Mouse (Mus musculus) stomach, embryonic 15.5 days (tissue): ENCODE measurements at regions not wholly inside any gene's neighbourhood (a gene's known extent, or its start where the extent isn't known, plus 50 kb on each side); places are given as distances from the start of the nearest gene placed in this dataset.

Experiments used
- ATAC-seq: fragments of 200-750 bp; cut with Nextera tagmentation; 2 replicates; pipeline ENCODE4 v1.8.0; 2017; ENCODE audit warnings: low read depth, moderate number of reproducible peaks, moderate TSS enrichment; ENCODE audit not compliant: insufficient read depth, low FRiP score
- H3K27ac ChIP-seq: fragments of 300-500 bp; sonication (generic); 2 replicates; pipeline ENCODE4 v1.5.1; 2015; ENCODE audit warnings: mild to moderate bottlenecking, inconsistent platforms
- H3K27me3 ChIP-seq: fragments of 300-500 bp; sonication (generic); replicated peaks from 2 replicates; pipeline ENCODE4 v1.6.1; 2015; ENCODE audit warnings: inconsistent platforms
- H3K36me3 ChIP-seq: fragments of 300-500 bp; sonication (generic); 2 replicates; pipeline ENCODE4 v1.6.1; 2015; ENCODE audit warnings: inconsistent platforms
- H3K4me1 ChIP-seq: fragments of 300-500 bp; sonication (generic); 2 replicates; pipeline ENCODE4 v1.6.1; 2015; ENCODE audit warnings: inconsistent platforms
- H3K4me2 ChIP-seq: fragments of 300-500 bp; sonication (generic); 2 replicates; pipeline ENCODE4 v1.6.1; 2015; ENCODE audit warnings: mild to moderate bottlenecking, inconsistent platforms
- H3K4me3 ChIP-seq: fragments of 300-500 bp; sonication (generic); replicated peaks from 2 replicates; pipeline ENCODE4 v1.5.1; 2015; ENCODE audit warnings: inconsistent platforms
- H3K9ac ChIP-seq: fragments of 300-500 bp; sonication (generic); 2 replicates; pipeline ENCODE4 v1.6.1; 2015; ENCODE audit warnings: inconsistent platforms
- H3K9me3 ChIP-seq: fragments of 300-500 bp; sonication (generic); 2 replicates; pipeline ENCODE4 v1.6.1; 2016; ENCODE audit warnings: inconsistent platforms
- WGBS: fragments of 180-500 bp; shearing (Covaris S2); methylation state at CpG from one replicate; pipeline ENCODE4 v1.1.7; 2015; 5-methylcytosine and 5-hydroxymethylcytosine counted together

GRCm38 (mm10) chr16:12770482-12770881 lies 339.0 kb upstream of the Ercc4 start:
- WGBS: 82% methylated on average over 5 of the region's 5 CpGs
- no peak overlapping the region for H3K4me2 ChIP-seq
- H3K9ac ChIP-seq: no peak overlapping the region
- no peaks in the 10 kb centered on the region for H3K36me3 ChIP-seq
- H3K4me3 ChIP-seq: no peak overlapping the region
- H3K27ac ChIP-seq: no peak overlapping the region
- H3K27me3 ChIP-seq: no peaks in the 10 kb centered on the region
- H3K4me1 ChIP-seq: no peaks in the 10 kb centered on the region
- no peak for ATAC-seq
- no peaks in the 10 kb centered on the region for H3K9me3 ChIP-seq

- WGBS: 82% methylated on average over 5 of the region's 5 CpGs
These were observed 336.9 kb upstream of the Ercc4 start for GRCm38 (mm10) chr16:12772535-12772934.

GRCm38 (mm10) chr16:12775876-12776275 lies 333.6 kb upstream of the Ercc4 start:
- H3K4me3 ChIP-seq: no peak overlapping the region
- no peaks in the 10 kb centered on the region for H3K36me3 ChIP-seq
- H3K4me1 ChIP-seq: no peaks in the 10 kb centered on the region
- H3K9ac ChIP-seq: no peak overlapping the region
- 67% methylated on average over 2 of the region's 2 CpGs for WGBS
- no peak overlapping the region for H3K27ac ChIP-seq
- H3K4me2 ChIP-seq: no peak overlapping the region
- H3K9me3 ChIP-seq: no peaks in the 10 kb centered on the region
- ATAC-seq: no peak
- H3K27me3 ChIP-seq: no peaks in the 10 kb centered on the region

More at GRCm38 (mm10) chr16:12772535-12772934, 336.9 kb upstream of the Ercc4 start:
- H3K36me3 ChIP-seq: no peaks in the 10 kb centered on the region
- no peak overlapping the region for H3K4me3 ChIP-seq
- H3K4me2 ChIP-seq: no peak overlapping the region
- no peaks in the 10 kb centered on the region for H3K9me3 ChIP-seq
- ATAC-seq: no peak
- no peak overlapping the region for H3K9ac ChIP-seq
- H3K27me3 ChIP-seq: no peaks in the 10 kb centered on the region
- no peaks in the 10 kb centered on the region for H3K4me1 ChIP-seq
- no peak overlapping the region for H3K27ac ChIP-seq

GRCm38 (mm10) chr16:12779079-12779478 lies 330.4 kb upstream of the Ercc4 start:
- Histone ChIP-seq H3K4me1 (no peaks in the 10 kb centered on the region), H3K27ac (no peak overlapping the region), H3K4me2 (no peak overlapping the region), H3K36me3 (no peaks in the 10 kb centered on the region), H3K27me3 (no peaks in the 10 kb centered on the region), H3K4me3 (no peak overlapping the region), H3K9ac (no peak overlapping the region), H3K9me3 (no peaks in the 10 kb centered on the region)
- ATAC-seq: no peak
- WGBS: 72% methylated on average over 3 of the region's 3 CpGs

GRCm38 (mm10) chr16:12780635-12781034 lies 328.8 kb upstream of the Ercc4 start:
- Histone ChIP-seq H3K27ac (no peak overlapping the region), H3K4me2 (no peak overlapping the region), H3K36me3 (no peaks in the 10 kb centered on the region), H3K9ac (no peak overlapping the region), H3K9me3 (no peaks in the 10 kb centered on the region), H3K4me3 (no peak overlapping the region), H3K4me1 (no peaks in the 10 kb centered on the region), H3K27me3 (no peaks in the 10 kb centered on the region)
- WGBS: 76% methylated on average over 3 of the region's 3 CpGs
- no peak for ATAC-seq

GRCm38 (mm10) chr16:12785828-12786227 lies 323.7 kb upstream of the Ercc4 start:
- H3K36me3 ChIP-seq: no peaks in the 10 kb centered on the region
- no peak for ATAC-seq
- H3K4me3 ChIP-seq: no peak overlapping the region
- no peak overlapping the region for H3K4me2 ChIP-seq
- H3K27ac ChIP-seq: no peak overlapping the region
- H3K4me1 ChIP-seq: no peaks in the 10 kb centered on the region
- no peaks in the 10 kb centered on the region for H3K27me3 ChIP-seq
- H3K9me3 ChIP-seq: no peaks in the 10 kb centered on the region
- 44% methylated on average over 1 of the region's 1 CpGs for WGBS
- H3K9ac ChIP-seq: no peak overlapping the region

- H3K9ac ChIP-seq: no peak overlapping the region
- ATAC-seq: no peak
- no peaks in the 10 kb centered on the region for H3K4me1 ChIP-seq
- no peak overlapping the region for H3K27ac ChIP-seq
- H3K4me3 ChIP-seq: no peak overlapping the region
- H3K4me2 ChIP-seq: no peak overlapping the region
- no peaks in the 10 kb centered on the region for H3K36me3 ChIP-seq
- 75% methylated on average over 2 of the region's 2 CpGs for WGBS
- H3K9me3 ChIP-seq: no peaks in the 10 kb centered on the region
- H3K27me3 ChIP-seq: no peaks in the 10 kb centered on the region
These were observed 311.0 kb upstream of the Ercc4 start for GRCm38 (mm10) chr16:12798523-12798922.

GRCm38 (mm10) chr16:12800181-12800580 lies 309.3 kb upstream of the Ercc4 start:
- Histone ChIP-seq H3K4me2 (no peak overlapping the region), H3K9ac (no peak overlapping the region), H3K4me3 (no peak overlapping the region), H3K27me3 (no peaks in the 10 kb centered on the region), H3K36me3 (no peaks in the 10 kb centered on the region), H3K9me3 (no peaks in the 10 kb centered on the region), H3K4me1 (no peaks in the 10 kb centered on the region), H3K27ac (no peak overlapping the region)
- no peak for ATAC-seq
- WGBS: 72% methylated on average over 1 of the region's 1 CpGs

- no peak for ATAC-seq
- no peak overlapping the region for H3K9ac ChIP-seq
- no peaks in the 10 kb centered on the region for H3K36me3 ChIP-seq
- no peak overlapping the region for H3K4me3 ChIP-seq
- H3K4me2 ChIP-seq: no peak overlapping the region
- 50% methylated on average over 1 of the region's 1 CpGs for WGBS
- no peaks in the 10 kb centered on the region for H3K9me3 ChIP-seq
- H3K4me1 ChIP-seq: no peaks in the 10 kb centered on the region
- H3K27ac ChIP-seq: no peak overlapping the region
- H3K27me3 ChIP-seq: no peaks in the 10 kb centered on the region
These were observed 306.8 kb upstream of the Ercc4 start for GRCm38 (mm10) chr16:12802651-12803050.

- Histone ChIP-seq H3K27me3 (no peaks in the 10 kb centered on the region), H3K9ac (no peak overlapping the region), H3K36me3 (no peaks in the 10 kb centered on the region), H3K9me3 (no peaks in the 10 kb centered on the region), H3K4me3 (no peak overlapping the region), H3K27ac (no peak overlapping the region), H3K4me2 (no peak overlapping the region), H3K4me1 (no peaks in the 10 kb centered on the region)
- no peak for ATAC-seq
- 54% methylated on average over 8 of the region's 8 CpGs for WGBS
These were observed 302.1 kb upstream of the Ercc4 start for GRCm38 (mm10) chr16:12807351-12807871.

GRCm38 (mm10) chr16:12811088-12811487 lies 298.4 kb upstream of the Ercc4 start:
- Histone ChIP-seq H3K36me3 (no peaks in the 10 kb centered on the region), H3K4me1 (no peaks in the 10 kb centered on the region), H3K4me2 (no peak overlapping the region), H3K9me3 (no peaks in the 10 kb centered on the region), H3K9ac (no peak overlapping the region), H3K27me3 (no peaks in the 10 kb centered on the region), H3K27ac (no peak overlapping the region), H3K4me3 (no peak overlapping the region)
- 68% methylated on average over 2 of the region's 2 CpGs for WGBS
- ATAC-seq: no peak

GRCm38 (mm10) chr16:12824646-12825045 lies 284.8 kb upstream of the Ercc4 start:
- no peak for ATAC-seq
- Histone ChIP-seq H3K4me3 (no peak overlapping the region), H3K4me1 (no peaks in the 10 kb centered on the region), H3K36me3 (no peaks in the 10 kb centered on the region), H3K9me3 (no peaks in the 10 kb centered on the region), H3K27ac (no peak overlapping the region), H3K9ac (no peak overlapping the region), H3K4me2 (no peak overlapping the region), H3K27me3 (no peaks in the 10 kb centered on the region)
- 81% methylated on average over 6 of the region's 6 CpGs for WGBS

- Histone ChIP-seq H3K27me3 (no peaks in the 10 kb centered on the region), H3K9ac (no peak overlapping the region), H3K9me3 (no peaks in the 10 kb centered on the region), H3K27ac (no peak overlapping the region), H3K4me1 (no peaks in the 10 kb centered on the region), H3K4me2 (no peak overlapping the region), H3K4me3 (no peak overlapping the region), H3K36me3 (no peaks in the 10 kb centered on the region)
- 48% methylated on average over 8 of the region's 8 CpGs for WGBS
- no peak for ATAC-seq
These were observed 283.3 kb upstream of the Ercc4 start for GRCm38 (mm10) chr16:12826222-12826621.
